Mouse (Mus musculus) regulatory T cell (primary cell): ENCODE results near the gene Vmn1r236.

Experiments
- in situ Hi-C: fragments of 300-600 bp; cut with MboI, MseI; formaldehyde crosslinking; loops from one replicate; pipeline ENCODE4 v1.15.1; 2025; ENCODE audit warnings: high pct_unique_total_duplicates

Vmn1r236 gene

GRCm38 (mm10) chr17:21282642-21283041, at the start of gene Vmn1r236:
TSS of gene Vmn1r236 (plus strand) at chr17:21282942.
- in situ Hi-C loops = no loop called here

GRCm38 (mm10) chr17:21256111-21256510, 26.6 kb upstream of the Vmn1r236 start, which contains the start of gene Vmn1r235:
TSS of gene Vmn1r235 (plus strand) at chr17:21256411.
- in situ Hi-C loops = no loop called here

GRCm38 (mm10) chr17:21272103-21272502, 10.6 kb upstream of the Vmn1r236 start:
- in situ Hi-C loops = loop anchor here (5.0 kb wide), 1 partner anchor 240 kb away; no protein-coding TSS in a partner anchor

GRCm38 (mm10) chr17:21284395-21284794, 1.7 kb downstream of the Vmn1r236 start:
- in situ Hi-C loops = no loop called here

GRCm38 (mm10) chr17:21289695-21290094, 7.0 kb downstream of the Vmn1r236 start:
- in situ Hi-C loops = no loop called here

- in situ Hi-C loops = no loop called here
Measured at GRCm38 (mm10) chr17:21311565-21311964, 28.8 kb downstream of the Vmn1r236 start, which contains the start of gene Vmn1r237. TSS of gene Vmn1r237 (plus strand) at chr17:21311865.
